Mouse (Mus musculus) intestine, embryonic 15.5 days (tissue): ENCODE data around the gene Gprc5b. TPM values are rescaled to one million over a fixed set of nuclear protein-coding genes. Genes with fewer than 3 reads are reported as not detected.

Experiments
- ATAC-seq: fragments of 200-750 bp; cut with Nextera tagmentation; 2 replicates; pipeline ENCODE4 v1.8.0; 2017; ENCODE audit warnings: moderate TSS enrichment, moderate library complexity
- H3K27ac ChIP-seq: fragments of 300-500 bp; sonication (generic); 2 replicates; pipeline ENCODE4 v1.5.1; 2015; ENCODE audit warnings: mild to moderate bottlenecking, inconsistent platforms
- H3K27me3 ChIP-seq: fragments of 300-500 bp; sonication (generic); replicated peaks from 2 replicates; pipeline ENCODE4 v1.6.1; 2015; ENCODE audit warnings: inconsistent platforms
- H3K36me3 ChIP-seq: fragments of 300-500 bp; sonication (generic); 2 replicates; pipeline ENCODE4 v1.6.1; 2015; ENCODE audit warnings: inconsistent platforms
- H3K4me1 ChIP-seq: fragments of 300-500 bp; sonication (generic); replicated peaks from 2 replicates; pipeline ENCODE4 v1.6.1; 2015; ENCODE audit warnings: inconsistent platforms
- H3K4me2 ChIP-seq: fragments of 300-500 bp; sonication (generic); replicated peaks from 2 replicates; pipeline ENCODE4 v1.6.1; 2015; ENCODE audit warnings: mild to moderate bottlenecking, inconsistent platforms
- H3K4me3 ChIP-seq: fragments of 300-500 bp; sonication (generic); replicated peaks from 2 replicates; pipeline ENCODE4 v1.5.1; 2015; ENCODE audit warnings: inconsistent platforms
- H3K9ac ChIP-seq: fragments of 300-500 bp; sonication (generic); 2 replicates; pipeline ENCODE4 v1.6.1; 2015; ENCODE audit warnings: inconsistent platforms
- H3K9me3 ChIP-seq: fragments of 300-500 bp; sonication (generic); 2 replicates; pipeline ENCODE4 v1.6.1; 2016; ENCODE audit warnings: inconsistent platforms
- WGBS: fragments of 180-500 bp; shearing (Covaris S2); methylation state at CpG from one replicate; pipeline ENCODE4 v1.1.7; 2015; 5-methylcytosine and 5-hydroxymethylcytosine counted together
- polyA plus RNA-seq: library from polyadenylated mRNA; unstranded; fragments of >200 nt; fragmentation: Nextera tagmentation; extraction: Ambion mirVana; gene quantifications from 2 replicates; pipeline ENCODE4 v1.2.1, GENCODE M21; 2015

The Gprc5b gene
- polyA plus RNA-seq, 1 experiment from 2014 or later: 3.3 TPM

- H3K4me2 ChIP-seq: no peak overlapping the region
- no peak overlapping the region for H3K9ac ChIP-seq
- no peaks in the 10 kb centered on the region for H3K27me3 ChIP-seq
- peaks cover 2% of the 10 kb centered on the region; the same call in 1 of the 2 replicates for H3K4me1 ChIP-seq
- no peak overlapping the region for H3K4me3 ChIP-seq
- ATAC-seq: peak; percentile 64; the same call in 1 of the 2 replicates
- WGBS: 56% methylated on average over 11 of the region's 11 CpGs
- H3K9me3 ChIP-seq: no peaks in the 10 kb centered on the region
- H3K27ac ChIP-seq: no peak overlapping the region
- H3K36me3 ChIP-seq: no peaks in the 10 kb centered on the region
Measured at GRCm38 (mm10) chr7:118937469-118938387, 57.3 kb downstream of the Gprc5b start.

GRCm38 (mm10) chr7:118936844-118937243, 58.2 kb downstream of the Gprc5b start:
- H3K9me3 ChIP-seq: no peaks in the 10 kb centered on the region
- no peak overlapping the region for H3K4me2 ChIP-seq
- no peaks in the 10 kb centered on the region; the same call in 1 of the 2 replicates for H3K4me1 ChIP-seq
- no peak overlapping the region for H3K27ac ChIP-seq
- ATAC-seq: no peak
- WGBS: 51% methylated on average over 4 of the region's 4 CpGs
- H3K4me3 ChIP-seq: no peak overlapping the region
- no peaks in the 10 kb centered on the region for H3K36me3 ChIP-seq
- H3K9ac ChIP-seq: no peak overlapping the region
- no peaks in the 10 kb centered on the region for H3K27me3 ChIP-seq

GRCm38 (mm10) chr7:118935306-118935705, 59.7 kb downstream of the Gprc5b start:
- Histone ChIP-seq H3K4me1 (no peaks in the 10 kb centered on the region; the same call in 1 of the 2 replicates), H3K4me2 (no peak overlapping the region), H3K9ac (no peak overlapping the region), H3K27me3 (no peaks in the 10 kb centered on the region), H3K9me3 (no peaks in the 10 kb centered on the region), H3K27ac (no peak overlapping the region), H3K36me3 (no peaks in the 10 kb centered on the region), H3K4me3 (no peak overlapping the region)
- WGBS: 47% methylated on average over 2 of the region's 2 CpGs
- ATAC-seq: no peak

- no peak overlapping the region for H3K27ac ChIP-seq
- no peak overlapping the region for H3K9ac ChIP-seq
- no peaks in the 10 kb centered on the region for H3K9me3 ChIP-seq
- no peaks in the 10 kb centered on the region for H3K27me3 ChIP-seq
- H3K4me3 ChIP-seq: no peak overlapping the region
- no peaks in the 10 kb centered on the region for H3K36me3 ChIP-seq
- H3K4me2 ChIP-seq: no peak overlapping the region
- ATAC-seq: no peak
- WGBS: 80% methylated on average over 17 of the region's 17 CpGs
- H3K4me1 ChIP-seq: peaks cover 6% of the 10 kb centered on the region; the same call in 1 of the 2 replicates
Measured at GRCm38 (mm10) chr7:118931502-118932395, 63.3 kb downstream of the Gprc5b start.

DNA sequence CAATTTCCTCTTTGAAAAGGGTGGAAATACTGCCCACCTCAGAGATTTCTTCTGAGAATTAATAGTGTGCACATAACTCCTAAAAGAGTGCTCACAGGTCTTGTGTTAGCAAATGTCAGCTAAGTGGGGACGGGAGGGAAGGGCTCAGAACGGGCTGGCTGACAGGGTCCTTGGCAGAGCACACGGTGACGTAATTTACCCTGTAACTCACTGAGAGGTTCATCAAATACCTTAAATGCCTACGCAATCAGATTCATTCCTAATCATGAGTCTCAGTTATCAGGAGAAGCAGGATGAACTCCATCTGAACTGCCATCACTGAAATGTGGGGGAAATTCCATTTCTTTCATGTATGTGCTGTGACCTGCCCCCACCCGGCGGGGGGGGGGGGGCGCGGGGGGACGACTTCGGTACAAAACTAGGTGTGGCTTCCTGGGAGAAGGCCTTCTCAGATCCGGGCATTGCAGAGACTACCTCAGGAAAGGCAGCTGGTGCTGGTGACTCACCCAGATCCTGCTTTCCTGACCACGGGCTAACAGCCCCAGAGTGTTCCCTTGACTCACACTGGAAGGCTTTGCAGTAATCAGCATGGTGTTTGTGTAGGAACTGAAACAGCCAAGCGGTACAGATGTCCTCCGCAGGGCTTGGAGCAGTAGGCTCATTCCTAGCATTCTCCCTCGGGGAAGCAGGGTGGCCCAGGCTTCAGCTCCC, 65.3 kb downstream of the Gprc5b start:
- Histone ChIP-seq H3K9ac (no peak overlapping the region), H3K9me3 (no peaks in the 10 kb centered on the region), H3K4me2 (peak overlapping the region; percentile 34; the same call in 1 of the 2 replicates), H3K4me1 (peaks cover 6% of the 10 kb centered on the region; the same call in 1 of the 2 replicates), H3K4me3 (no peak overlapping the region), H3K27ac (peak overlapping the region; percentile 36; the same call in 1 of the 2 replicates), H3K36me3 (no peaks in the 10 kb centered on the region), H3K27me3 (no peaks in the 10 kb centered on the region)
- 16% methylated on average over 16 of the region's 16 CpGs for WGBS
- peak; percentile 91 for ATAC-seq

DNA sequence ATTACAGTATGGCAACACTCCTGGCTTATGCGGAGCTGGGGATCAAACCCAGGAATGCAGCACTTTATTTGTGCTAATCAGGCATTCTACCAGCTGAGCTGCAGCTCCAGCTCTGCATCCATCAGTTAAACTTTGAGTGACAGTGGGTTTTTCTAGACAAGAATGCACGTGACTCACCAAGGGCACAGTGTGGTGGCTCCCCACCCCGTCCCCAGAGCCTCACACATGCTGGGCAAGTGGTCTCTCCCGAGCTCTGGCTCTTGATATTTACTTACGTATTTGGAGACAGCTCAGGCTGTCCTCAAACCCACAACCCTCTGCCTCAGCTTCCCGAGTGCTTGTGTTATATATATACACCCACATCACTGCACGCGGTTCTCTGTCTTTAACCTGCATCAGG, 66.1 kb downstream of the Gprc5b start:
- Histone ChIP-seq H3K4me1 (peaks cover 6% of the 10 kb centered on the region; the same call in 1 of the 2 replicates), H3K4me2 (no peak overlapping the region), H3K9me3 (no peaks in the 10 kb centered on the region), H3K36me3 (no peaks in the 10 kb centered on the region), H3K27ac (no peak overlapping the region), H3K27me3 (no peaks in the 10 kb centered on the region), H3K9ac (no peak overlapping the region), H3K4me3 (no peak overlapping the region)
- no peak for ATAC-seq
- WGBS: 59% methylated on average over 8 of the region's 8 CpGs

DNA sequence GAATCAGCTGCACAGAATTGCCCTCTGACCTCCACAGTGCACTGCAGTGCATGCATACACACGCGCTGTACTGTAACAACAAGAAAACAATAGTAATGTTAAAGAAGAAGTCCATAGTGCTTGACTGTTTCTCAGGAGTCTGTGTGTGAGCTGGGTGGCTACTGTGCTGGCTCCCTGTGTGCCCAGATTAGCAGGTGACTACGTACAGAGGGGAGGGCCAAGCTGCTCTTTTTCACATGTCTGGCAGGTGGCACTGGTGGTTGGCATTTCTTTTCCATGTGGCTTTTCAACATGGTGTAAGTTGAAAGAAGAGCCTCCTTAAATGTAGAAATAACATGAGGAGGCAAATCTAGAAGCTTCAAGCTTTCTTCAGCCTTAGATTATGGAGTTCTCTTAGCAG, 66.7 kb downstream of the Gprc5b start:
- peaks cover 6% of the 10 kb centered on the region; the same call in 1 of the 2 replicates for H3K4me1 ChIP-seq
- 92% methylated on average over 3 of the region's 3 CpGs for WGBS
- ATAC-seq: no peak

GRCm38 (mm10) chr7:118927279-118927678, 67.7 kb downstream of the Gprc5b start:
- no peak for ATAC-seq
- no peak overlapping the region for H3K27ac ChIP-seq
- WGBS: 87% methylated on average over 2 of the region's 2 CpGs
- H3K4me3 ChIP-seq: no peak overlapping the region
- H3K9ac ChIP-seq: no peak overlapping the region
- H3K9me3 ChIP-seq: no peaks in the 10 kb centered on the region
- no peaks in the 10 kb centered on the region for H3K27me3 ChIP-seq
- no peaks in the 10 kb centered on the region for H3K36me3 ChIP-seq
- H3K4me2 ChIP-seq: no peak overlapping the region
- H3K4me1 ChIP-seq: peaks cover 6% of the 10 kb centered on the region; the same call in 1 of the 2 replicates

More for the DNA sequence above, 66.7 kb downstream of the Gprc5b start:
- H3K27me3 ChIP-seq: no peaks in the 10 kb centered on the region
- H3K27ac ChIP-seq: no peak overlapping the region
- H3K4me3 ChIP-seq: no peak overlapping the region
- no peak overlapping the region for H3K4me2 ChIP-seq
- no peak overlapping the region for H3K9ac ChIP-seq
- no peaks in the 10 kb centered on the region for H3K9me3 ChIP-seq
- no peaks in the 10 kb centered on the region for H3K36me3 ChIP-seq

DNA sequence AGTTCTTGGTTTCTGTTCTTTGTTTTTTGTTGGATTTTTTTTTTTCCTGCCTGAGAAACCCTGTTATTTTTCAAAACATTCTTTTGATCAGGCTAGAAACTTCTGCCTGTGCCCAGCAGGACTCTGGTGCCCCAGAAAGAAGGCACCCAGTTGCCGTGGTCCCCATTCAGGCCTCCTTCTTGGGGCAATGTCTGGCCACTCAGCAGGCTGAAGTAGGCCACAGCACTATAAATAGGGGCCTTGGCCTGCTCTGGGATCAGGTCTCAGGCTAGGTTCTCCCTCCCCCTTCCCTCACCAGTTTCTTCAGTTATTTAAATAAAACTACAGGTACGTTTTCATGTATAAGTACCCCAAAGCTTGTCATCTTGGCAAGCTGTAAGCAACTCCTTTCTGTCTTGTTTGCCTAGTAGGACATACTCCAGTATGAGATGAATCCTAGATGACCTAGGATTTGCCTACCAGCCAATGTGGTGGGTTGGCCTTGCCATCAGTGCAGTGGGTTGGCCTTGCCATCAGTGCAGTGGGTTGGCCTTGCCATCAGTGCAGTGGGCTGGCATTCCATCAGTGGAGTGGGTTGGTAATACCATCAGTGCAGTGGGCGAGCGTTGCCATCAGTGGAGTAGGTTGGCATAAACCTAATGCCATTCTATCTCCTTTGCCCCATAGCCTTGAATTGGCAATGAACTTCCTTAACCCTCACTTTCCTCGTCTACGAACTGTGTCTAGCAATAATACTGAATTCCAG, 68.3 kb downstream of the Gprc5b start:
- no peak for ATAC-seq
- 87% methylated on average over 6 of the region's 6 CpGs for WGBS
- H3K36me3 ChIP-seq: no peaks in the 10 kb centered on the region
- no peak overlapping the region for H3K4me3 ChIP-seq
- H3K27me3 ChIP-seq: no peaks in the 10 kb centered on the region
- no peak overlapping the region for H3K9ac ChIP-seq
- no peak overlapping the region for H3K4me2 ChIP-seq
- no peaks in the 10 kb centered on the region for H3K9me3 ChIP-seq
- peaks cover 6% of the 10 kb centered on the region; the same call in 1 of the 2 replicates for H3K4me1 ChIP-seq
- no peak overlapping the region for H3K27ac ChIP-seq

DNA sequence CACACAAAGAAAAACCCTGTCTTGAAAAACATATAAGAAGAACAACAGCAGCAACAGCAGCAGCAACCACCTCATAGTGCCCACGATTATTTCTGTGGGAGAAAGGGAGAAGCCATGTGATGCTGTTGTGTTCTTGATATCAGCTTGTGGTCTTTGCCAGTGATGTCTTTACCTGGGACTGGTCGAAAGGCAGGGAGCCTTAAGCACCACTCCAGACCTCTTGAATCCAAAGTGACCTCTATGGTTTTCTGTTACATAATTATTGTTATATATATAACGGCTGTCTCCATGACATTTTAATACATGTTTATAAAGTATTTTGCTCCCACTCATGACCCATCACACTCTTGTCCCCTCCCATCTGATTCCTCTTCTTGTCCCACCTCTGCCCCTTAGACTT, 69.5 kb downstream of the Gprc5b start:
- Histone ChIP-seq H3K27me3 (no peaks in the 10 kb centered on the region), H3K36me3 (no peaks in the 10 kb centered on the region), H3K4me2 (no peak overlapping the region), H3K9me3 (no peaks in the 10 kb centered on the region), H3K27ac (no peak overlapping the region), H3K4me1 (peaks cover 6% of the 10 kb centered on the region; the same call in 1 of the 2 replicates), H3K9ac (no peak overlapping the region), H3K4me3 (no peak overlapping the region)
- WGBS: 76% methylated on average over 3 of the region's 3 CpGs
- no peak for ATAC-seq
